Mouse (Mus musculus) heart, embryonic 14.5 days (tissue): ENCODE data around the gene Dab1. TPM values are rescaled to one million over a fixed set of nuclear protein-coding genes. Genes with fewer than 3 reads are reported as not detected.

Experiments
- ATAC-seq: fragments of 200-750 bp; cut with Nextera tagmentation; 2 replicates; pipeline ENCODE4 v1.8.0; 2017; ENCODE audit warnings: low read depth, moderate TSS enrichment; ENCODE audit not compliant: insufficient number of reproducible peaks, insufficient read depth, low FRiP score
- H3K27ac ChIP-seq, 2 experiments: fragments of 200-500 bp in 1 of 2; fragments of 300-500 bp in 1 of 2; sonication (generic) in 1 of 2; replicated peaks in 1 of 2; 2 replicates each; pipeline ENCODE4 v1.5.1; 2012 to 2014; ENCODE audit warnings: low read depth in 2 of 2, low read length in 2 of 2, control low read depth in 1 of 2, mild to moderate bottlenecking in 1 of 2, mixed read lengths in 1 of 2; ENCODE audit not compliant: control insufficient read depth in 1 of 2, insufficient read depth in 1 of 2
- H3K27me3 ChIP-seq: fragments of 300-500 bp; sonication (generic); 2 replicates; pipeline ENCODE4 v1.6.1; 2014; ENCODE audit warnings: mild to moderate bottlenecking, low read length, control low read depth; ENCODE audit not compliant: control insufficient read depth, insufficient read depth
- H3K36me3 ChIP-seq: fragments of 300-500 bp; sonication (generic); 2 replicates; pipeline ENCODE4 v1.6.1; 2014; ENCODE audit warnings: mild to moderate bottlenecking, control low read depth, low read length, mixed read lengths; ENCODE audit not compliant: control insufficient read depth, insufficient read depth
- H3K4me1 ChIP-seq, 2 experiments: fragments of 200-500 bp in 1 of 2; fragments of 300-500 bp in 1 of 2; sonication (generic) in 1 of 2; 2 replicates each; pipeline ENCODE4 v1.6.1; 2012 to 2014; ENCODE audit warnings: low read length in 2 of 2, control low read depth in 1 of 2, mixed read lengths in 1 of 2; ENCODE audit not compliant: control insufficient read depth in 2 of 2, insufficient read depth in 2 of 2
- H3K4me2 ChIP-seq: fragments of 300-500 bp; sonication (generic); 2 replicates; pipeline ENCODE4 v1.6.1; 2014; ENCODE audit warnings: mild to moderate bottlenecking, low read length
- H3K4me3 ChIP-seq, 2 experiments: fragments of 200-500 bp in 1 of 2; fragments of 300-500 bp in 1 of 2; sonication (generic) in 1 of 2; 2 replicates each; pipeline ENCODE4 v1.5.1; 2012 to 2014; ENCODE audit warnings: low read length in 2 of 2, mild to moderate bottlenecking in 2 of 2, control low read depth in 1 of 2, low read depth in 1 of 2, moderate library complexity in 1 of 2; ENCODE audit not compliant: control insufficient read depth in 1 of 2, insufficient read depth in 1 of 2
- H3K9ac ChIP-seq: fragments of 300-500 bp; sonication (generic); 2 replicates; pipeline ENCODE4 v1.6.1; 2014; ENCODE audit warnings: mild to moderate bottlenecking, low read length
- H3K9me3 ChIP-seq: fragments of 300-500 bp; sonication (generic); 2 replicates; pipeline ENCODE4 v1.6.1; 2016; ENCODE audit warnings: low read length, control low read depth; ENCODE audit not compliant: control insufficient read depth
- WGBS: fragments of 180-500 bp; shearing (Covaris S2); extraction: QIAGEN DNeasy Blood & Tissue Kit; methylation state at CpG from one replicate; pipeline ENCODE4 v1.1.7; 2014; 5-methylcytosine and 5-hydroxymethylcytosine counted together
- polyA plus RNA-seq: library from polyadenylated mRNA; unstranded; fragments of >200 nt; fragmentation: Nextera tagmentation; extraction: Ambion mirVana; gene quantifications from 2 replicates; pipeline ENCODE4 v1.2.1, GENCODE M21; 2014

Dab1 gene
- polyA plus RNA-seq, 1 experiment from 2014 or later: 0.99 TPM

- Histone ChIP-seq H3K4me1 (no peaks in the 10 kb centered on the region), H3K27me3 (no peaks in the 10 kb centered on the region), H3K9me3 (no peaks in the 10 kb centered on the region), H3K4me2 (no peak overlapping the region), H3K9ac (no peak overlapping the region), H3K4me3 (no peak overlapping the region), H3K27ac (no peak overlapping the region), H3K36me3 (no peaks in the 10 kb centered on the region)
- no peak for ATAC-seq
- WGBS: 75% methylated on average over 7 of the region's 7 CpGs
Measured at GRCm38 (mm10) chr4:104678234-104678633, 1059.1 kb downstream of the Dab1 start.

GRCm38 (mm10) chr4:104680475-104680874 is 1061.3 kb downstream of the Dab1 start:
- ATAC-seq: no peak
- Histone ChIP-seq H3K4me2 (no peak overlapping the region), H3K27me3 (no peaks in the 10 kb centered on the region), H3K36me3 (no peaks in the 10 kb centered on the region), H3K27ac (no peak overlapping the region), H3K9ac (no peak overlapping the region), H3K4me1 (no peaks in the 10 kb centered on the region), H3K4me3 (no peak overlapping the region), H3K9me3 (no peaks in the 10 kb centered on the region)
- 90% methylated on average over 4 of the region's 4 CpGs for WGBS

GRCm38 (mm10) chr4:104686137-104686809 is 1067.1 kb downstream of the Dab1 start:
- H3K4me2 ChIP-seq: no peak overlapping the region
- peaks cover 3 to 8% of the 10 kb centered on the region in 2 experiments; a peak in 2 of 4 replicates for H3K4me1 ChIP-seq
- ATAC-seq: no peak
- H3K9ac ChIP-seq: no peak overlapping the region
- H3K4me3 ChIP-seq: no peak overlapping the region
- no peak overlapping the region for H3K27ac ChIP-seq
- WGBS: 55% methylated on average over 18 of the region's 18 CpGs
- no peaks in the 10 kb centered on the region for H3K27me3 ChIP-seq
- no peaks in the 10 kb centered on the region for H3K9me3 ChIP-seq
- H3K36me3 ChIP-seq: no peaks in the 10 kb centered on the region

GRCm38 (mm10) chr4:104689047-104689446 is 1069.9 kb downstream of the Dab1 start:
- Histone ChIP-seq H3K4me3 (no peak overlapping the region), H3K27me3 (no peaks in the 10 kb centered on the region), H3K9ac (no peak overlapping the region), H3K27ac (no peak overlapping the region), H3K4me1 (peaks cover 4 to 11% of the 10 kb centered on the region in 2 experiments; a peak in 2 of 4 replicates), H3K36me3 (no peaks in the 10 kb centered on the region), H3K9me3 (no peaks in the 10 kb centered on the region), H3K4me2 (no peak overlapping the region)
- WGBS: 14% methylated on average over 3 of the region's 3 CpGs
- no peak for ATAC-seq

GRCm38 (mm10) chr4:104691026-104691425 is 1071.9 kb downstream of the Dab1 start:
- no peak for ATAC-seq
- Histone ChIP-seq H3K4me2 (no peak overlapping the region), H3K4me3 (no peak overlapping the region), H3K9me3 (no peaks in the 10 kb centered on the region), H3K9ac (no peak overlapping the region), H3K27me3 (no peaks in the 10 kb centered on the region; the same call in 1 of the 2 replicates), H3K36me3 (no peaks in the 10 kb centered on the region), H3K27ac (no peak overlapping the region), H3K4me1 (peaks cover 5 to 14% of the 10 kb centered on the region in 2 experiments; a peak in 2 of 4 replicates)
- WGBS: 72% methylated on average over 7 of the region's 7 CpGs

- Histone ChIP-seq H3K27me3 (no peaks in the 10 kb centered on the region; the same call in 1 of the 2 replicates), H3K36me3 (no peaks in the 10 kb centered on the region), H3K27ac (no peak overlapping the region), H3K4me3 (no peak overlapping the region), H3K4me2 (no peak overlapping the region), H3K9me3 (no peaks in the 10 kb centered on the region), H3K9ac (no peak overlapping the region), H3K4me1 (peaks cover 2 to 8% of the 10 kb centered on the region in 2 experiments; a peak in 2 of 4 replicates)
- ATAC-seq: no peak
- 15% methylated on average over 11 of the region's 11 CpGs for WGBS
Measured at GRCm38 (mm10) chr4:104694188-104694587, 1075.0 kb downstream of the Dab1 start.

GRCm38 (mm10) chr4:104696522-104696921 is 1077.4 kb downstream of the Dab1 start:
- H3K4me1 ChIP-seq: peaks cover 2 to 6% of the 10 kb centered on the region in 2 experiments; a peak in 2 of 4 replicates
- WGBS: 77% methylated on average over 3 of the region's 3 CpGs
- ATAC-seq: no peak

GRCm38 (mm10) chr4:104697703-104698102 is 1078.5 kb downstream of the Dab1 start:
- Histone ChIP-seq H3K36me3 (no peaks in the 10 kb centered on the region), H3K9ac (no peak overlapping the region), H3K4me1 (peaks cover 2 to 6% of the 10 kb centered on the region in 2 experiments; a peak in 2 of 4 replicates), H3K4me2 (no peak overlapping the region), H3K27me3 (no peaks in the 10 kb centered on the region; the same call in 1 of the 2 replicates), H3K9me3 (no peaks in the 10 kb centered on the region), H3K4me3 (no peak overlapping the region), H3K27ac (no peak overlapping the region)
- 79% methylated on average over 4 of the region's 4 CpGs for WGBS
- no peak for ATAC-seq

More at GRCm38 (mm10) chr4:104696522-104696921, 1077.4 kb downstream of the Dab1 start:
- Histone ChIP-seq H3K4me2 (no peak overlapping the region), H3K4me3 (no peak overlapping the region), H3K27me3 (no peaks in the 10 kb centered on the region; the same call in 1 of the 2 replicates), H3K36me3 (no peaks in the 10 kb centered on the region), H3K9me3 (no peaks in the 10 kb centered on the region), H3K27ac (no peak overlapping the region), H3K9ac (no peak overlapping the region)
